Mouse (Mus musculus): Measurements from ENCODE around the gene Acaca. TPM values are rescaled to one million over a fixed set of nuclear protein-coding genes. Genes with fewer than 3 reads are reported as not detected.
A peak's percentile ranks its signal among the peaks of the same experiment; 100 is the strongest.

Gene Acaca
- polyA plus RNA-seq, 1 experiment from 2014 or later: 22.5 TPM

DNA sequence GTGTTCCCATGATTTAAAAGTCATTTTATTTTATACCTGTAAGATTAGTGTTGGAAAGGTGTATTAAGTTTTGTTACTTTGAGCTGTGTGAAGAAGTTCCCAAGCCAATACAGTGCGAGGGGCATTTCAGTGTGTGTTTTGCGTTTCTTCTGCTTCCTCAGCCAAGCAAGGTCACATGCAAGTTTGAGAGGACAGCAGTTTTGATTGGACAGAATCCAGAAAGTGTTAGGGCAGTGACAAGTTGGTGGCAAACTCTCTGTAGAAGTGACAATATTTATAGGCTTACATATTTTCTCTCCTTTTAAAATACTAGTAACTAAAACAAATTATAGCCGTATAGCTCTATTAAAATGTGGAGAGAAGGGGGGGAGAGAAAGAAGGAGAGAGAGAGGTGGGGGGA is 161.3 kb downstream of the Acaca start:
- DNase-seq (ENCODE audit: low spot score) (no peak), ATAC-seq (replicated peaks; ENCODE audit: insufficient number of reproducible peaks, low FRiP score, low TSS enrichment, low read depth) (no peak)
- H3K36me3 ChIP-seq (replicated peaks; ENCODE audit: control insufficient read depth, insufficient read depth, low read depth, low read length): no peaks in the 10 kb centered on the region
- 72% methylated on average over 3 of the region's 3 CpGs for WGBS
- H3K9ac ChIP-seq (replicated peaks; ENCODE audit: low read length): no peak overlapping the region
- H3K9me3 ChIP-seq (replicated peaks; ENCODE audit: control insufficient read depth, low read length): no peaks in the 10 kb centered on the region
- H3K27ac ChIP-seq (replicated peaks; ENCODE audit: low read depth, low read length): no peak overlapping the region
- no peak overlapping the region for H3K4me2 ChIP-seq (ENCODE audit: low read depth, low read length)
- no peak overlapping the region for H3K4me3 ChIP-seq (ENCODE audit: low read depth, low read length)
- H3K4me1 ChIP-seq (ENCODE audit: control insufficient read depth, insufficient read depth, low read length): no peaks in the 10 kb centered on the region
- no peaks in the 10 kb centered on the region for H3K27me3 ChIP-seq (ENCODE audit: control insufficient read depth, insufficient read depth, low read length)

DNA sequence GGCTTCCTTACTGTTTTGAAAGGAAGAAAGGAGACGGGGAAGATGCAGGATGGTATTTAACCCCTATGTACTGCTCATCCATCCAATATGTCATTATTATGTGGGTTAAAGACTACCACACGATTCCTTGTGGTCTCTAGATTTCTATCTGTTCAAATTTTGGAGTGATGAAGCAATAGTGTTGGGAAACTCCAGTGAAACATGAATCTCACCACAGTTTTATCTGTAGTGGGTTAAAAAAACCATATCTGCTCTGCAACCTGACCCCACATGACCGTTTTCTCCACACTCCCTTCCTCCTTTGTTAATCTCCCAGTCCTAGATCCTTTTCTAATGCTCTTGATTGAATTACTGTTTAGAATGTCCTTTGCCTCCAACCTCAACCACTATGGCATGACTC is 163.1 kb downstream of the Acaca start:
- H3K4me2 ChIP-seq (ENCODE audit: low read depth, low read length): no peak overlapping the region
- WGBS: 77% methylated on average over 3 of the region's 3 CpGs
- no peak for ATAC-seq (replicated peaks; ENCODE audit: insufficient number of reproducible peaks, low FRiP score, low TSS enrichment, low read depth)

DNA sequence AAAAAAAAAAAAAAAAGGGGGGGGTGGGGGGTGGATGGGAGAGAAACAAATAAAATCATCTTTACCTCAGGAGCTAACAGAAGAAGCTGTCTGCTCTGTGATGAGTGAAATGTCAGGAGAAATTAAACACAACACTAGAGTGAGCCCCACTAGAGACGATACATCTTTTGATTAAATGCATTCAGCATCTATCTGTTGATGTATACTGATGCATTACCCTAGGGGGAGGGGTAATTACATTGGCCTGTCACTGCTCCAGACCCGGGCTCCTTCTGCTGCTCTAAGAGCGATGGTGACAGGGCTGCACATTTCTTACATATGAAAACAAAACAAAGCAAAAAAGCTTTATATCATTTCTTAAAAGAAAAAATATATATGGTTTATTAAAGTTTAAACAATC is 163.8 kb downstream of the Acaca start:
- DNase-seq (ENCODE audit: low spot score) (no peak), ATAC-seq (replicated peaks; ENCODE audit: insufficient number of reproducible peaks, low FRiP score, low TSS enrichment, low read depth) (no peak)
- Histone ChIP-seq H3K27ac (replicated peaks; ENCODE audit: low read depth, low read length) (no peak overlapping the region), H3K36me3 (replicated peaks; ENCODE audit: control insufficient read depth, insufficient read depth, low read depth, low read length) (no peaks in the 10 kb centered on the region), H3K4me1 (ENCODE audit: control insufficient read depth, insufficient read depth, low read length) (no peaks in the 10 kb centered on the region), H3K9ac (replicated peaks; ENCODE audit: low read length) (no peak overlapping the region), H3K9me3 (replicated peaks; ENCODE audit: control insufficient read depth, low read length) (no peaks in the 10 kb centered on the region), H3K4me2 (ENCODE audit: low read depth, low read length) (no peak overlapping the region), H3K27me3 (ENCODE audit: control insufficient read depth, insufficient read depth, low read length) (no peaks in the 10 kb centered on the region), H3K4me3 (ENCODE audit: low read depth, low read length) (no peak overlapping the region)
- WGBS: 90% methylated on average over 3 of the region's 3 CpGs

More for the DNA sequence above, 163.1 kb downstream of the Acaca start:
- Histone ChIP-seq H3K9ac (replicated peaks; ENCODE audit: low read length) (no peak overlapping the region), H3K27me3 (ENCODE audit: control insufficient read depth, insufficient read depth, low read length) (no peaks in the 10 kb centered on the region), H3K4me1 (ENCODE audit: control insufficient read depth, insufficient read depth, low read length) (no peaks in the 10 kb centered on the region), H3K4me3 (ENCODE audit: low read depth, low read length) (no peak overlapping the region), H3K27ac (replicated peaks; ENCODE audit: low read depth, low read length) (no peak overlapping the region), H3K9me3 (replicated peaks; ENCODE audit: control insufficient read depth, low read length) (no peaks in the 10 kb centered on the region), H3K36me3 (replicated peaks; ENCODE audit: control insufficient read depth, insufficient read depth, low read depth, low read length) (no peaks in the 10 kb centered on the region)
- no peak for DNase-seq (ENCODE audit: low spot score)

DNA sequence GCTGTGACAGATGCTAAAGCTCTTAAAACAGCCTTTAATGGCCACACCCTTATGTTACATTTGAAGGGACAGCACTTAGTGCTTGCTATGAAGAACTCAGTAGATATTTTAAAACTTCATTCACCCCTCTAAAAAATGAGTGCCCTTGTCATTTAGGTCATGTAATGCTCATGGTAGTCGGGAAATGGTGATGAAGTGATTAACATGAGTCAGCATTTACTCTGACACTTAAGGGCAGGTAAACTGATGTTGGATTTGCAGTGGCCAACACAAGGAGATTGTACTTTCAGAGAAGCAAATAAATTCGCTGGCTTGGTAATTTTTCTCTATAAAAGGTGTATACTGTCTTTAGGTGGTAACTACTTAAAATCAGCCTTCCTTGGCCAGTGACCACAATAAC is 166.9 kb downstream of the Acaca start:
- Histone ChIP-seq H3K27me3 (ENCODE audit: control insufficient read depth, insufficient read depth, low read length) (no peaks in the 10 kb centered on the region), H3K4me2 (ENCODE audit: low read depth, low read length) (no peak overlapping the region), H3K36me3 (replicated peaks; ENCODE audit: control insufficient read depth, insufficient read depth, low read depth, low read length) (no peaks in the 10 kb centered on the region), H3K4me3 (ENCODE audit: low read depth, low read length) (no peak overlapping the region), H3K4me1 (ENCODE audit: control insufficient read depth, insufficient read depth, low read length) (no peaks in the 10 kb centered on the region), H3K9ac (replicated peaks; ENCODE audit: low read length) (no peak overlapping the region), H3K9me3 (replicated peaks; ENCODE audit: control insufficient read depth, low read length) (no peaks in the 10 kb centered on the region), H3K27ac (replicated peaks; ENCODE audit: low read depth, low read length) (no peak overlapping the region)
- ATAC-seq (replicated peaks; ENCODE audit: insufficient number of reproducible peaks, low FRiP score, low TSS enrichment, low read depth) (no peak), DNase-seq (ENCODE audit: low spot score) (no peak)
- WGBS: 88% methylated on average over 2 of the region's 2 CpGs

DNA sequence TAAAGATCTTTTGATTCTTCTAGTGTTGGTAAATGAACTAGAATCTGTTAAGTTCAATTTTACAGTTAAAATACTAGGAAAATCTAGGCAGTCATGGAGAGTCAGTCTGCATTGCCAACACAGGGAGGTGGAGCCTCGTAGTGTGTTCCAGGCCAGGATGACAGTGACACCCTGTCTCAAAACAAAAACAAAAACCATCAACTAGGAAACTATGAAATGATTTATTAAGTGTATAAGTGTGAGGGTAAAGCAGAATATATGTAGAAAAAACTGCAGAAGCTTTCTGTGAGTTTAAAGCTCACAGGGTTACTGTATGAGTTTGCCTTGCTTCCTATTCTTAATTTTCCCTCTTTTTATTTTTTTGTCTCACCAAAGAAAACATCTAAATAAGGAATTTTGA is 176.0 kb downstream of the Acaca start:
- WGBS: 81% methylated on average over 1 of the region's 1 CpGs
- Histone ChIP-seq H3K9me3 (replicated peaks; ENCODE audit: control insufficient read depth, low read length) (no peaks in the 10 kb centered on the region), H3K27ac (replicated peaks; ENCODE audit: low read depth, low read length) (no peak overlapping the region), H3K4me3 (ENCODE audit: low read depth, low read length) (no peak overlapping the region), H3K27me3 (ENCODE audit: control insufficient read depth, insufficient read depth, low read length) (no peaks in the 10 kb centered on the region), H3K4me1 (ENCODE audit: control insufficient read depth, insufficient read depth, low read length) (no peaks in the 10 kb centered on the region), H3K9ac (replicated peaks; ENCODE audit: low read length) (no peak overlapping the region), H3K4me2 (ENCODE audit: low read depth, low read length) (no peak overlapping the region), H3K36me3 (replicated peaks; ENCODE audit: control insufficient read depth, insufficient read depth, low read depth, low read length) (no peaks in the 10 kb centered on the region)
- no peak for ATAC-seq (replicated peaks; ENCODE audit: insufficient number of reproducible peaks, low FRiP score, low TSS enrichment, low read depth)
- no peak for DNase-seq (ENCODE audit: low spot score)

DNA sequence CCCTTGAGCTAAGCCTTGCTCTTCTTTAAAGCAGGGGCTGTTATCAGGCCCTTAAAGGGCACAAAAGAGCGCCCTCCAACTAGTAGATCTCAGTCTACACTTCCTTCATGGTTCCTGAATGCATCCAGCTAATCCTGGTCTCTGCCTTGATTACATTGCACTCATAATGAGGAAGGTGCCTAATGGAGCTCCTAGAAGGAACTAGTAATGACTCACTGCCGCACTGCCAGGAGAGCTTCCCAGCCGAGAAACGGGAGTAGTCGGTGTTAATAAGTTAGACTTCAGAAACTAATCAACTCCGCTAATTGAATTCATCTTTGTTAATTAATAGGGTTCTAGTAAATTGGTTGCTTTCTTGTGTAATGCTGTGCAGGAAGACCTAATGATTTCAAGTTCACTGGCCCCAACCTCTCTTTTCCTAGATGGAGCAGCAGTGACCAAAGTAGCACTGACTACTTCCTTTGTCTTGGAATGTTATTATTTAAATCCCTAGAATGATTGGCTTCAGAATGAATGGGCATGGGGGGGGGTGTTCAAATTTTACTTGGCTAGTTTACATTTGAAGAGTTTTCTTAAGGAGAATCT is 176.8 kb downstream of the Acaca start:
- H3K27ac ChIP-seq (replicated peaks; ENCODE audit: low read depth, low read length): no peak overlapping the region
- no peak for ATAC-seq (replicated peaks; ENCODE audit: insufficient number of reproducible peaks, low FRiP score, low TSS enrichment, low read depth)
- no peak overlapping the region for H3K9ac ChIP-seq (replicated peaks; ENCODE audit: low read length)
- no peaks in the 10 kb centered on the region for H3K9me3 ChIP-seq (replicated peaks; ENCODE audit: control insufficient read depth, low read length)
- H3K27me3 ChIP-seq (ENCODE audit: control insufficient read depth, insufficient read depth, low read length): no peaks in the 10 kb centered on the region
- H3K36me3 ChIP-seq (replicated peaks; ENCODE audit: control insufficient read depth, insufficient read depth, low read depth, low read length): no peaks in the 10 kb centered on the region
- WGBS: 89% methylated on average over 6 of the region's 6 CpGs
- no peaks in the 10 kb centered on the region for H3K4me1 ChIP-seq (ENCODE audit: control insufficient read depth, insufficient read depth, low read length)
- H3K4me2 ChIP-seq (ENCODE audit: low read depth, low read length): no peak overlapping the region
- DNase-seq (ENCODE audit: low spot score): no peak
- H3K4me3 ChIP-seq (ENCODE audit: low read depth, low read length): no peak overlapping the region

DNA sequence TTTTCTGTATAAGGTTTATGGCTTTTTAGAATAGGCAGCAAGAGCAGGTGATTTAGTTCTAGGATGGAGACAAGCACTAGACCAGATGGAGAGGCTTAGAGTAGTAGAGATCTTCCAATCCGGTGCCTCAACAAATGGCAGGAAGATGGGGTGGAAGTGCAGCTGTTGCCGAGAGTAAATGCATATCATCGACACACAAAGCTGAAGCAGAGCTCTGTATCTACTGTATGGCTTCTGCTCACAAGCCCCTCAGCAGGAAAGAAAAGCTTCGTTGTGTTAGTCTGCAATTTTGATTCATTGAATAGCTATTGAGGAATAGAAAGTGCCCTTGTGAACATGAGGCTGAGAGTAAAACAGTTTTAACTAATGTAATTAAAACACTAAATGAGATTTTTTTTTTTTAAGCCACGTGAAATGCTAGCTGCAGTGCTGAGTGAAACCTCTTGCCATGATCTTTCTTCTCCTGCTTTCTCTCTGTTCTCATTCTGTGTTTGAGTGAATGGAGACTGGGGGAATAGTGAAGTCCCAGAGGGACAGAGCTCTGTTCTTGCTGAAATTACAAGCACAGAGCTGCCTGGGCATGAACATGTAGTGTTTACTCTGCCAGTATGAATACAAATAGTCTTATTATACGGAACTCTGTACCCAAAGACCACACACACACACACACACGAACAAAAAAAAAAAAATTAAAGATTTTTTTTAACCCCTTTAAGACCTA is 194.7 kb downstream of the Acaca start:
- no peaks in the 10 kb centered on the region for H3K4me1 ChIP-seq (ENCODE audit: control insufficient read depth, insufficient read depth, low read length)
- no peak overlapping the region for H3K4me2 ChIP-seq (ENCODE audit: low read depth, low read length)
- DNase-seq (ENCODE audit: low spot score) (peak; percentile 8), ATAC-seq (replicated peaks; ENCODE audit: insufficient number of reproducible peaks, low FRiP score, low TSS enrichment, low read depth) (no peak)
- no peaks in the 10 kb centered on the region for H3K27me3 ChIP-seq (ENCODE audit: control insufficient read depth, insufficient read depth, low read length)
- H3K4me3 ChIP-seq (ENCODE audit: low read depth, low read length): no peak overlapping the region
- no peak overlapping the region for H3K9ac ChIP-seq (replicated peaks; ENCODE audit: low read length)
- H3K36me3 ChIP-seq (replicated peaks; ENCODE audit: control insufficient read depth, insufficient read depth, low read depth, low read length): no peaks in the 10 kb centered on the region
- H3K9me3 ChIP-seq (replicated peaks; ENCODE audit: control insufficient read depth, low read length): no peaks in the 10 kb centered on the region
- H3K27ac ChIP-seq (replicated peaks; ENCODE audit: low read depth, low read length): no peak overlapping the region
- 62% methylated on average over 7 of the region's 7 CpGs for WGBS

DNA sequence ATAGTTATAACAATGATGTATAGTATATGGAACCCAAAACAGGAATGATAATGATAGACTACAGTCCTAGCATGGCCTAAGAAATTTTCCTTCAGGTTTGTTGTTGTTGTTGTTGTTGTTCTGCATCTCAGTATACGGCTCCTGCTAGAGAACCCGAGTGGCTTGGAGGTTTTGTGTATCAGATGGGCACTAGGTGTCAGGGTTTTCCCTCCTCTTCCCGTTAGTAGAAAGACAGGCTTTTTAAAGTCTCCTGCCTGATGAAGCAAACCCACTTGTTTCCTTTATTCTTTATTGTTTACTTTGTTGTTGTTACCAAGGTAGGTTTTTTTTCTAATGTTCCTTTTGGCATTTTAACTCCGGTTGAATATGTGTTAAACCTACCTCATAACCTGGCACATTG is 197.6 kb downstream of the Acaca start:
- 81% methylated on average over 4 of the region's 4 CpGs for WGBS
- Histone ChIP-seq H3K9me3 (replicated peaks; ENCODE audit: control insufficient read depth, low read length) (no peaks in the 10 kb centered on the region), H3K4me1 (ENCODE audit: control insufficient read depth, insufficient read depth, low read length) (no peaks in the 10 kb centered on the region), H3K27ac (replicated peaks; ENCODE audit: low read depth, low read length) (no peak overlapping the region), H3K4me3 (ENCODE audit: low read depth, low read length) (no peak overlapping the region), H3K36me3 (replicated peaks; ENCODE audit: control insufficient read depth, insufficient read depth, low read depth, low read length) (no peaks in the 10 kb centered on the region), H3K9ac (replicated peaks; ENCODE audit: low read length) (no peak overlapping the region), H3K4me2 (ENCODE audit: low read depth, low read length) (no peak overlapping the region), H3K27me3 (ENCODE audit: control insufficient read depth, insufficient read depth, low read length) (no peaks in the 10 kb centered on the region)
- ATAC-seq (replicated peaks; ENCODE audit: insufficient number of reproducible peaks, low FRiP score, low TSS enrichment, low read depth) (no peak), DNase-seq (ENCODE audit: low spot score) (no peak)

All from embryonic facial prominence, embryonic 11.5 days (tissue).